ENCODE assay signal across 8 mouse cellular contexts in genomic region chr6:29211146-29211545, GRCm38 (mm10). TPM values are rescaled to one million over a fixed set of nuclear protein-coding genes. Genes with fewer than 3 reads are reported as not detected.
DNase-seq lines count a peak whose midpoint lies in the region; ATAC-seq and TF ChIP-seq lines count a peak whose summit lies in the region.

No protein-coding gene starts in this region.

- peak overlapping the region; percentile 93 for H3K4me2 ChIP-seq in intestine, embryonic 15.5 days (replicated peaks)

- no peaks in the 10 kb centered on the region for H3K27me3 ChIP-seq in thymus, adult 2 months (ENCODE audit: control insufficient read depth, insufficient read depth, low read length)
- no peaks in the 10 kb centered on the region for H3K27me3 ChIP-seq in intestine, embryonic 15.5 days (replicated peaks)

- peaks cover 18% of the 10 kb centered on the region for H3K36me3 ChIP-seq in thymus, adult 2 months (ENCODE audit: control insufficient read depth, insufficient read depth, low read length)
- no peaks in the 10 kb centered on the region for H3K36me3 ChIP-seq in intestine, embryonic 15.5 days

- WGBS in thymus, adult 2 months: 12% methylated on average over 7 of the region's 7 CpGs
- 24% methylated on average over 7 of the region's 7 CpGs for WGBS in intestine, embryonic 15.5 days
- 37% methylated on average over 7 of the region's 7 CpGs for WGBS in olfactory bulb, adult 2 months

- H3K4me3 ChIP-seq in thymus, adult 2 months (ENCODE audit: control insufficient read depth, insufficient read depth, low read length): peak overlapping the region; percentile 56
- H3K4me3 ChIP-seq in intestine, embryonic 15.5 days (replicated peaks): peak overlapping the region; percentile 77
- H3K4me3 ChIP-seq in olfactory bulb, adult 2 months (ENCODE audit: insufficient read depth, low read depth, low read length): peak overlapping the region; percentile 80

- DNase-seq in CD4-positive, CD25-positive, alpha-beta regulatory T cell, adult 2 months (ENCODE audit: low read depth, low spot score): peak; percentile 29
- DNase-seq in thymus, adult 2 months: no peak
- DNase-seq in thymus, postnatal 25 days: no peak
- DNase-seq in right cerebral cortex, adult 18-20 months: no peak
- no peak for DNase-seq in right cerebral cortex, postnatal 25 days

- no peak overlapping the region for H3K27ac ChIP-seq in thymus, adult 2 months (ENCODE audit: control insufficient read depth, insufficient read depth, low read length)
- H3K27ac ChIP-seq in intestine, embryonic 15.5 days: no peak overlapping the region
- no peak overlapping the region for H3K27ac ChIP-seq in olfactory bulb, adult 2 months (ENCODE audit: insufficient read depth, low read depth, low read length)

- ATAC-seq in CD4-positive, CD25-positive, alpha-beta regulatory T cell, adult 4 months: no peak
- no peak for ATAC-seq in intestine, embryonic 15.5 days

- H3K9ac ChIP-seq in intestine, embryonic 15.5 days: peak overlapping the region; percentile 78

- TF ChIP-seq CTCF in thymus, adult 2 months (IDR thresholded peaks at IDR 0.05; ENCODE audit: borderline replicate concordance, control insufficient read depth, extremely low read depth, insufficient read depth, low read length, poor library complexity): no peak
- TF ChIP-seq CTCF in olfactory bulb, adult 2 months (IDR thresholded peaks at IDR 0.05; ENCODE audit: insufficient read depth, low read depth, low read length): no peak

- TF ChIP-seq POLR2A in thymus, adult 2 months (IDR thresholded peaks at IDR 0.05; ENCODE audit: control insufficient read depth, extremely low read depth, insufficient read depth, low read length, poor library complexity): no peak
- TF ChIP-seq POLR2A in olfactory bulb, adult 2 months (IDR thresholded peaks at IDR 0.05; ENCODE audit: insufficient read depth, low read depth, low read length): no peak

- no peaks in the 10 kb centered on the region for H3K9me3 ChIP-seq in intestine, embryonic 15.5 days

- peaks cover 40% of the 10 kb centered on the region for H3K4me1 ChIP-seq in thymus, adult 2 months (replicated peaks; ENCODE audit: control insufficient read depth, insufficient read depth, low read length)
- peaks cover 32% of the 10 kb centered on the region for H3K4me1 ChIP-seq in intestine, embryonic 15.5 days (replicated peaks)
- peaks cover 28% of the 10 kb centered on the region for H3K4me1 ChIP-seq in olfactory bulb, adult 2 months (ENCODE audit: control insufficient read depth, insufficient read depth, low read length)

RNA-seq across cellular contexts. Expression of gene Impdh1, which starts 5.0 kb away (rescaled TPM):
- polyA plus RNA-seq in CD4-positive, CD25-positive, alpha-beta regulatory T cell, adult 4 months (2017; shearing (Covaris generic)): 10 to 100 TPM; 18.5 to 22.7 TPM
- 323 and 354 TPM in 2 replicates for polyA plus RNA-seq in thymus, adult 2 months (2012; rRNA removed)
- 44.7 and 44.8 TPM in 2 replicates for polyA plus RNA-seq in intestine, embryonic 15.5 days (2015; fragmentation: Nextera tagmentation; extraction: Ambion mirVana)
- polyA plus RNA-seq in olfactory bulb, adult 2 months (2012; ENCODE audit: insufficient read depth, insufficient read length, low replicate concordance, missing spikeins): not detected in 2 replicates

RNA-seq across cellular contexts. Expression of gene Prrt4, which starts 31.8 kb away (rescaled TPM):
- under 1 TPM; 0.16 to 0.28 TPM for polyA plus RNA-seq in CD4-positive, CD25-positive, alpha-beta regulatory T cell, adult 4 months (2017; shearing (Covaris generic))
- polyA plus RNA-seq in thymus, adult 2 months (2012; rRNA removed): 0.32 and 0.41 TPM in 2 replicates
- polyA plus RNA-seq in intestine, embryonic 15.5 days (2015; fragmentation: Nextera tagmentation; extraction: Ambion mirVana): 0.40 and 0.50 TPM in 2 replicates
- not detected in 2 replicates for polyA plus RNA-seq in olfactory bulb, adult 2 months (2012; ENCODE audit: insufficient read depth, insufficient read length, low replicate concordance, missing spikeins)

RNA-seq across cellular contexts. Expression of gene Rbm28, which starts 46.3 kb away (rescaled TPM):
- polyA plus RNA-seq in CD4-positive, CD25-positive, alpha-beta regulatory T cell, adult 4 months (2017; shearing (Covaris generic)): 10 to 100 TPM; 60.2 to 62.8 TPM
- 9.9 and 13.0 TPM in 2 replicates for polyA plus RNA-seq in thymus, adult 2 months (2012; rRNA removed)
- 24.9 and 28.4 TPM in 2 replicates for polyA plus RNA-seq in intestine, embryonic 15.5 days (2015; fragmentation: Nextera tagmentation; extraction: Ambion mirVana)
- polyA plus RNA-seq in olfactory bulb, adult 2 months (2012; ENCODE audit: insufficient read depth, insufficient read length, low replicate concordance, missing spikeins): not detected in 2 replicates
